Mouse (Mus musculus) large intestine, adult 2 months (tissue): ENCODE measurements around the gene Usp20. TPM values are rescaled to one million over a fixed set of nuclear protein-coding genes. Genes with fewer than 3 reads are reported as not detected.

Experiments
- DNase-seq: peaks from one replicate; pipeline ENCODE4 v3.0.0-alpha.2; 2012; ENCODE audit warnings: low read depth, low spot score
- WGBS: fragments of 180-500 bp; shearing (Covaris S2); methylation state at CpG from one replicate; pipeline ENCODE4 v1.1.7; 2018; 5-methylcytosine and 5-hydroxymethylcytosine counted together
- polyA plus RNA-seq: library from polyadenylated mRNA; depleted of rRNA; stranded (reverse); fragments of >200 nt; gene quantifications from 2 replicates; pipeline ENCODE4 v1.2.3, GENCODE M21; 2012

Usp20 gene
- polyA plus RNA-seq, 1 experiment: 6.0 TPM

GRCm38 (mm10) chr2:31026642-31027041 lies 44.6 kb downstream of the Usp20 start:
- no peak for DNase-seq
- 62% methylated on average over 8 of the region's 8 CpGs for WGBS

DNA sequence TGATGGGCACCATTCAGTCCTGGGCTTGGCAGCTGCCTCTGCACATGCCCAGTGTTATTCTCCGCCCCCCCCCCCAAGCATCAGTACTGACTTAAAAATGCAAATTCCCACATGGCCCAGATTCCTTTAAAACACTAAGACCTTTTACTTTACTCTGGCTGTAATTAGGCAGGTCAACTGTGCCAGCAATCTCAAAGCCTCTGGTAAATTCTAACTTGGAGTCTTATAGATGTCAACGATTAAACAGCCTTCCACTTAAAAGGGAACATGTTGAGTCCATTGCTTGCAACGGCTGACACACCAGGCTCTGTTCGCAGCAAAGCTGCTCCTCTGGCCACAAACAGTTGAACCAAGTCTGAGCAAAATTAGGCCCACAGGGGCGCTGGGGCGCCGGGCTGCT lies 49.9 kb downstream of the Usp20 start:
- DNase-seq: no peak

GRCm38 (mm10) chr2:31036811-31037210 lies 54.7 kb downstream of the Usp20 start:
- WGBS: 85% methylated on average over 6 of the region's 6 CpGs
- DNase-seq: no peak

More for the DNA sequence above, 49.9 kb downstream of the Usp20 start:
- 89% methylated on average over 7 of the region's 7 CpGs for WGBS

- WGBS: 98% methylated on average over 3 of the region's 3 CpGs
- no peak for DNase-seq
These were observed 58.0 kb downstream of the Usp20 start for GRCm38 (mm10) chr2:31040043-31040442.

DNA sequence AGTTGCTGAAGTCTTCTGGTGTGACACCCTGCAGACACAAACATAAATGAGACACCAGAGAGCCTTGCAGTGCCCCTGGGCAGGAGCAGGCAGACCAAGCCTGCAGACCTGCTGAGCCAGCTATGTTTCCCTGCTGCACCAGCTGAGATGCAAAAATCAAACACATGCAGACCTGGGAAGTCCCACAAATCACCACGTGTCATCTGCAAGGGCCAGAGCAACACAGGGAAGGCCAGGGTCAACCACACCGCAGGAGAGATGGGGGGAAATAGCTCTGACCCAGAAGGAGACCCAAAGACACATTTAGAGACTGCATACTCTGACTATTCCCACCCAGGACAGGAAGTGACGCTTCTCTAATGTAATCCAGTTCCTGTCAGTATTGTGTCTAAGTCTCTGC lies 58.4 kb downstream of the Usp20 start:
- 86% methylated on average over 3 of the region's 3 CpGs for WGBS

GRCm38 (mm10) chr2:31041386-31041785 lies 59.3 kb downstream of the Usp20 start:
- DNase-seq: no peak
- 72% methylated on average over 6 of the region's 6 CpGs for WGBS

More for the DNA sequence above, 58.4 kb downstream of the Usp20 start:
- no peak for DNase-seq

DNA sequence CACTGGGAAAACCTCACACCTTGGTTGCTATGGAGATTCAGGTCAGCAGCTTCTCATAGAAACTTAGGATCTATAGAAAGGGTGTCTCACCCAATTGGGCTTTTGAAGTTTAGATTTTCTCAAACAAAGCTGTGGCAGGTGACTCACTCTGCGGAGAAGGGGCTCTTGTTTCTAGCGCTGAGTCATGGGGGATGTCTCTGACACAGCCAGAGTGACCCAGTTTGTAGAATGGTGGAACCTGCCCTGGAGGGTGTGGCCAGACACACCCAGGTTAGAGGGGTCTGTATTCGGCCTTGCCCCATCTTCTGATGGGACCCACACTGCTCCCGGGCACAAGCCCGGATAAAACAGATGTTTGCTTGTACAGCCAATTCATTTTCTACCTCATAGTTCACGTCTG lies 60.8 kb downstream of the Usp20 start:
- no peak for DNase-seq
- 68% methylated on average over 6 of the region's 6 CpGs for WGBS

DNA sequence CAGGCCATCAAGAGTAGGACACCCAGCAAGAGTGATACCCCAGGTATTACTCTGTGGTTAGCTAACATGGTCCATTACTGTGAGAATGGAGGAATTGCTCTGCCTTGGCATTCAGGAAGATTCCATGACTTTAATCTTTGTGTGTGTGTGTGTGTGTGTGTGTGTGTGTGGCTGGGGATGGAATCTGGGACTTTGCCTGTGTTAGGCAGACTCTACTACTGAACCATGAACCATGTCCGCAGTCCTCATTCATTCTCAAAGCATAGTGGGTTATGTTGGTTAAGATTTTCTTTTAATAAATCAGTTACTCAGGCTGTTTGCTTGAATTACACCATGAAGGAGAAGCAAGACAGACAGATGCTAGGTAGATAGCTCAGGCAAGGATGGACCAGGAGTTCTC lies 61.8 kb downstream of the Usp20 start:
- WGBS: 100% methylated on average over 1 of the region's 1 CpGs
- no peak for DNase-seq

DNA sequence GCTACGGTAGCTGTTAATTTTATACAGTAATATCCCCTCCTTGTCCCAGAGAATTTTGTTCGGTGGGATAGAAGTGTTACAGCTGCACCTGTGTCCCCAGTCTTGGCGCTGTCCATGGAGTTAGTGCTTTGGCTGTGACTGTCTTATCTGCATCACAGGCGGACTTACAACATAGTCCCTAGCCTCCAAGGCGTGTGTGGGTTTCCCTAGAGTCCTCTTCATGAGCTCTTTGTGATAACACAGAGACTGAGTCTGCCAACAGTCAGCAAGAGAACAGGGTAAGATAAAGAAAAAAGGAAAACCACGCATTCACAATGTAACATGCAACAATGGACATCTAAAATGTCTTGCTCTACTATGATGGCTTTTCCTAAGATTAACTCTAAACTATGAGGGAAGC lies 66.0 kb downstream of the Usp20 start:
- WGBS: 90% methylated on average over 6 of the region's 6 CpGs
- DNase-seq: no peak

DNA sequence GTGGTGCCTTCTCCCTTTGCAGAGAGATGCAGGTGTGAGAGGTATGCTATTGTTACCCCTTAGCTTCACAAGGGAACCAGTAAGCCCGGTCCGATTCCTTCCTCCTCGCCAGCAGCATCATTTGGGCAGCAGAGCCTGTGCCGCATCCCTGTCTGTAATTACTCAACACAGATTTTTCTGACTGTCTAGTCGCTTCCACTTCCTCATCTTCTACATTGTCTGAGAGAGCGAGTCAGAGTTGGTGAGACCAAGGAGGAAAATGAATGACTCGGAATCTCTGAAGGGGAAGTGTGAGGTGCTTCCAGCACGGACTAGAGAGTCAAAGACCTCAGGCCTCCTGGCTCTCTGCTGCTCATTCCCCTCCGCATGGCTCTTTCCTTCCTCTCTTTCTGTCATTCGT lies 70.4 kb downstream of the Usp20 start:
- no peak for DNase-seq

DNA sequence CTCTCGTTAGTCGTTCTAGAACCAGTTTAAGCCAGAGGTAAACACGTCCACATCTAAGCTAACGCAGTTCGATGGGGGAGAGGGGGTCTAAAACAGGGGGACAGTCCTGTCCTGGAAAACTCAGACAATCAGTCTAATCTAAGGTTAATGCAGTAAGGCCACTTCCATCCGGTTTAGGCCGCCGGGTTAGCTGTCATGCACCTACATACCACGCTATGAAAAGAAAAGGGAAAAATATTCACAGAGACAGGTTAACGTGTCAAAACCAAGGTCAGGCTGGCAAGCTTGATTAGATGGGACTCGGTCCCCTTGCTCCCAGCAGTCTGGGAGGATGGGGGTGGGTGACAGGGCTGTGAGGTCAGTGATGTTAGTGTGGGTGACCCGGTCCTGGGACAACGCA lies 71.3 kb downstream of the Usp20 start:
- 93% methylated on average over 13 of the region's 13 CpGs for WGBS
- no peak for DNase-seq

More for the DNA sequence above, 70.4 kb downstream of the Usp20 start:
- WGBS: 89% methylated on average over 10 of the region's 10 CpGs

- 90% methylated on average over 11 of the region's 11 CpGs for WGBS
- DNase-seq: no peak
These were observed 71.8 kb downstream of the Usp20 start for GRCm38 (mm10) chr2:31053851-31054340.

GRCm38 (mm10) chr2:31056070-31056469 lies 74.0 kb downstream of the Usp20 start:
- DNase-seq: no peak
- 96% methylated on average over 3 of the region's 3 CpGs for WGBS

- no peak for DNase-seq
- 70% methylated on average over 6 of the region's 6 CpGs for WGBS
These were observed 75.6 kb downstream of the Usp20 start for GRCm38 (mm10) chr2:31057549-31058177.

- no peak for DNase-seq
- WGBS: 84% methylated on average over 4 of the region's 4 CpGs
These were observed 76.4 kb downstream of the Usp20 start for GRCm38 (mm10) chr2:31058443-31058842.

- WGBS: 86% methylated on average over 1 of the region's 1 CpGs
- DNase-seq: no peak
These were observed 78.2 kb downstream of the Usp20 start for GRCm38 (mm10) chr2:31060271-31060670.

DNA sequence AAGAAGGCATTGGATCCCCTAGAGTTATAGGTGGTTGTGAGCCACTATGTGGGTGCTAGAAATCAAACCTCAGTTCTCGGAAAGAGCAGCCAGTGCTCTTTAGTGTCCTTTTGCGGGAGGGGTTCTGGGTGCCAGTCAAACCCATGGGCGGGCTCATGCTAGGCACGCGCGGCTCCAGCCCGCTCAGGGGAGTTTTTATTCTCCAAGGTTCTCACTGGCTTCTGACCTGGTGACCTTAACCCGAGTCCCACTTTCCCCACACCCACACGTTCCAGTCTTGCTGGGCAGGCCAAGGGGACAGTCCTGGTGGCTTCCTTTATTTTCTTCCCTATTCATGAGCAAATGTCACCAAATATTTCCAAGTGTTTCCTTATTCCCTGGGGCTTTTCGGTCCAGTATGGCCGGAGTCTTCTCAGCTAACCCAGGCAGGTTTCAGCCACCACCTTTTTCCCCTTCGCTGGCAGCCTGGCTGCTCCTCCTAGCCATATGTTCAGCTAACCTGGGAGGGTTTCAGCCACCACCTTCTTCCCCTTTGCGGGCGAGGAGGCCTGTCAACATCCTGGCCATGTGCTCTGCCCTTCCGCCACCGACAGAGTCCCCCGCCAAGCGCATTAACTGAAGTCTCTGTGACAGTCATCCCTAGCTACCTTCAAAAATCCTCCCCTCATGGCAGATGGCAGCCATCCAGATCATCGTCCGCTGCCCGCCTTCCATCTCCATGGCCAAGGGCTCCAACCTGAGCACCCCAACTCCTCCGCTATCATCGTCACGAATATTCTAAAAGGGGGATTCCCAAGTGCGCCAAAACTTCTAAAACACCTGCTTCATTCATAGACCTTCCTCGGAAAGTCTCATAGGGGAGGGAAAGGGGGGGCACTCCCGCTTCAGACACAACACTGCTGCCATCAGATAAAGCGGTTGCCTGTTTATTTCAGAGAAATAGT lies 79.0 kb downstream of the Usp20 start:
- WGBS: 81% methylated on average over 28 of the region's 28 CpGs
- DNase-seq: no peak

- no peak for DNase-seq
- 88% methylated on average over 10 of the region's 10 CpGs for WGBS
These were observed 80.0 kb downstream of the Usp20 start for GRCm38 (mm10) chr2:31061868-31062628.

GRCm38 (mm10) chr2:31066019-31066789 lies 84.1 kb downstream of the Usp20 start:
- no peak for DNase-seq
- WGBS: 87% methylated on average over 11 of the region's 11 CpGs
